Mouse (Mus musculus) monocyte, adult 2 months (primary cell): ENCODE measurements around the gene E130218I03Rik.

Source experiments
- DNase-seq, 2 experiments: peaks; one replicate each; pipeline ENCODE4 v3.0.0; 2022; ENCODE audit warnings: low spot score in 2 of 2, low read depth in 1 of 2

The E130218I03Rik gene

GRCm38 (mm10) chr4:134243516-134244250 lies at the start of gene E130218I03Rik:
E130218I03Rik (plus strand) TSS chr4:134243662.
- no peak for DNase-seq

GRCm38 (mm10) chr4:134199371-134199770 lies 44.1 kb upstream of the E130218I03Rik start:
- no peak for DNase-seq

GRCm38 (mm10) chr4:134202904-134203303 lies 40.6 kb upstream of the E130218I03Rik start, which contains the start of gene Gm7534:
Gm7534 (minus strand) TSS chr4:134203004.
- DNase-seq, result no peak

- DNase-seq, result no peak
These were observed 40.0 kb upstream of the E130218I03Rik start for GRCm38 (mm10) chr4:134203340-134203896.

- no peak for DNase-seq
These were observed 36.9 kb upstream of the E130218I03Rik start for GRCm38 (mm10) chr4:134206488-134207053.

GRCm38 (mm10) chr4:134222793-134223600 lies 20.5 kb upstream of the E130218I03Rik start:
- DNase-seq, result no peak

- DNase-seq, result no peak
These were observed 16.3 kb upstream of the E130218I03Rik start, which contains the start of gene Catsper4 for GRCm38 (mm10) chr4:134227194-134227593. Catsper4 (minus strand) TSS chr4:134227383.

- no peak for DNase-seq
These were observed 13.0 kb upstream of the E130218I03Rik start for GRCm38 (mm10) chr4:134230431-134230830.

GRCm38 (mm10) chr4:134234876-134235275 lies 8.6 kb upstream of the E130218I03Rik start:
- no peak for DNase-seq

- no peak for DNase-seq
These were observed 5.7 kb upstream of the E130218I03Rik start for GRCm38 (mm10) chr4:134237582-134238278.

- no peak for DNase-seq
These were observed 5.2 kb upstream of the E130218I03Rik start, which contains the start of gene Cnksr1 for GRCm38 (mm10) chr4:134238279-134238651. Cnksr1 (minus strand) TSS chr4:134238399.

- no peak for DNase-seq
These were observed 4.8 kb upstream of the E130218I03Rik start for GRCm38 (mm10) chr4:134238686-134239085.

- DNase-seq, result peak; percentile 85 to 94
These were observed 1.8 kb downstream of the E130218I03Rik start, which contains the start of gene Zfp593 for GRCm38 (mm10) chr4:134245148-134245843. Zfp593 (minus strand) TSS chr4:134245592.

GRCm38 (mm10) chr4:134246256-134246655 lies 2.8 kb downstream of the E130218I03Rik start:
- DNase-seq, result no peak

GRCm38 (mm10) chr4:134246719-134247258 lies 3.3 kb downstream of the E130218I03Rik start, which contains the start of gene Gm30191:
Gm30191 (plus strand) TSS chr4:134246935.
- DNase-seq, result no peak

GRCm38 (mm10) chr4:134249651-134250050 lies 6.2 kb downstream of the E130218I03Rik start:
- DNase-seq, result peak in 1 of 2 experiments; percentile 56

GRCm38 (mm10) chr4:134250116-134250929 lies 6.9 kb downstream of the E130218I03Rik start:
- no peak for DNase-seq

- no peak for DNase-seq
These were observed 7.4 kb downstream of the E130218I03Rik start for GRCm38 (mm10) chr4:134250930-134251240.
